Mouse (Mus musculus): Measurements from ENCODE around the gene Josd2.

The Josd2 gene

GRCm38 (mm10) chr7:44507491-44507890, 39.7 kb downstream of the Josd2 start:
- DNase-seq, result no peak

GRCm38 (mm10) chr7:44519240-44519913, 51.6 kb downstream of the Josd2 start:
- DNase-seq, result no peak

GRCm38 (mm10) chr7:44520990-44521389, 53.2 kb downstream of the Josd2 start:
- peak in 1 of 2 experiments; percentile 31 for DNase-seq

Data from spleen, adult 18-20 months (tissue).